Mouse (Mus musculus) regulatory T cell (primary cell): ENCODE measurements at regions not wholly inside any gene's neighbourhood (a gene's known extent, or its start where the extent isn't known, plus 50 kb on each side); places are given as distances from the start of the nearest gene placed in this dataset.

Experiments used
- in situ Hi-C: fragments of 300-600 bp; cut with MboI, MseI; formaldehyde crosslinking; loops from one replicate; pipeline ENCODE4 v1.15.1; 2025; ENCODE audit warnings: high pct_unique_total_duplicates

- in situ Hi-C loops: no loop called here
Measured at GRCm38 (mm10) chr17:7680658-7681057, 146.4 kb downstream of the Fndc1 start.

DNA sequence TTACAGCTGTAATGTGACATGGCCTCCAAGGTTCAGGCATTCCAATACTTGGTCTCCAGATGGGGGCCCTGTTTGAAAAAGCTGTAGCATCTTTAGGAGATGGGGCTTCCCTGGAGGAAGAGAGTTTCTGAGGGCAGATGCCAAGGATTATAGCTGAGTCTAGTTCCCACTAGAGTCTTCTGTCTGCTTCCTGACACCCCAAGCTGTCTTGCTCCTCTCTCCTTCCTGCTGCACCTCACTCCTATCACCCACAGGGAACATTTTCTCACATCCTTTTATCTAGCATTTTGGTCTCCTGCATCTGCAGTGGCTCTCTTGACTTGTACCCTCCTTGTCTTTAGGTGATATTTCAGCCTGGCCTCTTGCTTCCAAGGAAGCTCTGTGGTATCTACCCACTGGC, 147.3 kb downstream of the Fndc1 start:
- in situ Hi-C loops: loop anchor here (10.0 kb wide), 1 partner anchor 215 kb away; no protein-coding TSS in a partner anchor

DNA sequence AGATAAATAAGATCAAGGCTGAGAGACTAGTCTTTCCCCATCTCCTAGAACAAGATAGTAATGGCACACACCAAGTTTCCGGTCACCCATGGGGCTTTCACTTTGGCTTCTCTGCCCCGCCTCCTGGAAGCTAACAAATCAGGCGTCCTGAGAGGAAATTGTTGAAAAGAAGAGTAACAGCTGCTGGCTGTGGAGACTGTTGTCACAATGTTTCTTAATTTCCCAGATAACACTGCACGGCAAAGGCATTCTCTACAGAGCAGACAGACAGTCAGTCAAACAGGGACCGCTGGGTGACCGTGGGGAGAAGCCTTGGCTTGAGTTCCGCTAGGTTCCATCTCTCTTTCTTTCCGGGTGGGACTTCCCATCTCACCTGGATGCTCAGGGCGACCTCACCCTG, 148.2 kb downstream of the Fndc1 start:
- in situ Hi-C loops: loop anchor here (10.0 kb wide), 1 partner anchor 214 kb away; no protein-coding TSS in a partner anchor

DNA sequence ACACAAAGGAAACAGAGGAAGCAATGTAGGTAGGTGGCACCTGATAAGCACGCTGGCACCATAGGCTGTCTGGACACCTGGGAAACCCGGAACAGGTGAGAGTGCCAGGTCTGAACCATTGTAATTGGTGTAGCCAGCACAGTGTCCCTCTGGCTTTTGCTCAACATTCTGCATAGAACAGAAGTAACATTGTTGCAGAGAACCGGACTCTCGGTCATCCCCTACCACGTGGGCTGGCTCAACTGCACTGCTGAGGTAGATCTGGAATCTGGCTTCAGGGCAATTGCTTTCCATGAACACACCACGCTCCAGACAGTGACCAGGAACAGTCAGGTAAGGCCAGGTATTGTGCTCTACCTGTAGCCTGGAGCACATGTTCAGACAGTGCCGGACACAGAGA, 149.3 kb downstream of the Fndc1 start:
- in situ Hi-C loops: loop anchor here (10.0 kb wide), 1 partner anchor 213 kb away; no protein-coding TSS in a partner anchor

GRCm38 (mm10) chr17:7677301-7677700, 149.8 kb downstream of the Fndc1 start:
- in situ Hi-C loops: loop anchor here (10.0 kb wide), 1 partner anchor 212 kb away; no protein-coding TSS in a partner anchor

- in situ Hi-C loops: loop anchor here (10.0 kb wide), 1 partner anchor 212 kb away; no protein-coding TSS in a partner anchor
Measured at GRCm38 (mm10) chr17:7676776-7677175, 150.3 kb downstream of the Fndc1 start.

GRCm38 (mm10) chr17:7674511-7674910, 152.6 kb downstream of the Fndc1 start:
- in situ Hi-C loops: loop anchor here (10.0 kb wide), 1 partner anchor 210 kb away; no protein-coding TSS in a partner anchor

- in situ Hi-C loops: no loop called here
Measured at GRCm38 (mm10) chr17:7667826-7668225, 159.3 kb downstream of the Fndc1 start.

DNA sequence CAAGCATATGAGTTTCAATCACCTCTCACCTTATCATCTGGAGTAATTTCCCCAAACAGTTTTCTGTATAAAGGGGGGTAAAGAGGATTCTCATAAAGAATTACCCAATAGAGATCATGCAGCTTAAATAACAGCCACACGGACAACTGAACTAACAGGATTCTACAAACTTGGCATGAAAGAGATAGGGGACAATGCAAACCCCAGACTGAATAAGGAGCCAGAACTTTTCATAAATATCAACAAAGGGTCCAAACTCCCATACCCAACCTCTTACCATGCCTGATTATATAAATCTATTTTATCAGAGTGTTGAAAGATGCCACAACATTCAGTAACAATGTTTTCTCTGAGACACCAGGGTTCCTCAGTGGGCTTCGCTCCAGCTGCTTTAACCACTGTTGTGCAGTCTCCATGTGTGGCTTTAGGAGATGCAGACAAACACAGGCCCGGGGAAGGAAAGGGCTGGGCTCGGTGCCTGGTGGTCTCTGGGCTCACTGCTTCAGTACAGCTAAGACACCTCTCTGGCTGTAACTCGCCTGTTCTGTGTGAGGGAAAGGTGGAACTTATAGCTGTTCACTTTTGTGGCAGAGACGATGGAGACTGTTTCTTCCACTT, 160.2 kb downstream of the Fndc1 start:
- in situ Hi-C loops: no loop called here

- in situ Hi-C loops: no loop called here
Measured at GRCm38 (mm10) chr17:7666207-7666606, 160.9 kb downstream of the Fndc1 start.

- in situ Hi-C loops: no loop called here
Measured at GRCm38 (mm10) chr17:7665686-7666085, 161.4 kb downstream of the Fndc1 start.

DNA sequence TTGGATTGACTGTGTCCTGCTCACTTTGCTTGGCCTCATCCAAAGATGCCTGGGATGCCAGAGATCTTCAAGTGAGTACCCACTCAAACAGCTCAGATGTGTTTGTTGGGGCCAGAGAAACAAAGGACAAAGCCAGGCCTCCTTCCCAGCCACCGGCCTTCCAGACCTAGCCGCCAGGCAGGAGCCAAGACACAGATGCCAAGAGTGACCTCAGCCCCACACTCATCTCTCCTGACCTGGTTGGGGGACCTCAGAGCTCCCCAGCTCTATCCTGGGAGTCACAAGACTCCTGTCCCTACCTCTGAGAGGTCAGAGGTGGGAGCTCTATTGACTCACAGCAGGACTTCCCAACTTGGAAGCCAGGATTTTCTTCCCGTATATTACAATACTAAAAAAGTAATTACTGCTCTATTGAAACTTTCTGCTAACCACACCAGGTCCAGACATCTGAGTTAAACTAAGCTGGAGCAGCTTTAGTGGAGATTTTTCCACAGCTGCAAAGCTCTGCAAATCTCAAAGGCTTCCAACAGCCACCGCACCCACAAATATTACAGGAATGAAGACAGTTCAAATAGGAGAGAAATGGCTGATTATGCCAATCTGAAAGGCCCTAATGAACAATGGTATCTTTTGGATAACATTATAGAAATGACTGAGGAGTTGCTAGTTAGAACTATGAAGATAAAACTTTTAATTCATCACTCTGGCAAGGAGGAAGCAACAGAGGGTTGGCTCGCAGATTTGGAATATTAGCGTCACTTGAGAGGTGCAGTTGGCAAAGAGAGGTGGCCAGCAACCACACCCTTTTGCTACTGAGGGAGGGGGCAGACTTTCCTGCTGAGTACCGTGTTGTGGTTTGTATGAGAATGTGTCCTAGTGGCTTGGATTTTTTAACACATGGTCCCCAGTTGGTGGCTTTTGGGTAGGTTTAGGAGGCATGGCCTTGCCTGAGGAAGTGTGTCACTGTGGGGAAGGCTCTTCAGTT, 162.9 kb downstream of the Fndc1 start:
- in situ Hi-C loops: no loop called here

DNA sequence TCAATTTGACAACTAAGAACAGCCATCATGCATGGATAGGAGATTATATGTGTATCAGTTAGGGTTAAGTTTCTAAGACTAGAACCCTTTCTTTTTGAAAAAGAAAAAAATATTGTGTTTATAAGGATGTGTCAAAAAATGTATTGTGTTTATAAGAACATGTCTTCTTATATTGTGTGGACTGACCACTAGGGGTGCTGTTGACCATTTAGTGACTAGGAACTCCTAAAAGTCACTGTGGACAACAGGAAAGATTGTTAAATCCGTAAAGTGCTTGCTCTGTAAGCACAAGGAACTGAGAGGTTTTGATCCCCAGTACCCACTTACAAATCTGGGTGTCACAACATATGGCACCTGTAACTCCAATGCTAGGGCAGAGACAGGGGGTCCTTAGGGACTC, 170.6 kb downstream of the Fndc1 start:
- in situ Hi-C loops: no loop called here

GRCm38 (mm10) chr17:7655966-7656365, 171.1 kb downstream of the Fndc1 start:
- in situ Hi-C loops: no loop called here

DNA sequence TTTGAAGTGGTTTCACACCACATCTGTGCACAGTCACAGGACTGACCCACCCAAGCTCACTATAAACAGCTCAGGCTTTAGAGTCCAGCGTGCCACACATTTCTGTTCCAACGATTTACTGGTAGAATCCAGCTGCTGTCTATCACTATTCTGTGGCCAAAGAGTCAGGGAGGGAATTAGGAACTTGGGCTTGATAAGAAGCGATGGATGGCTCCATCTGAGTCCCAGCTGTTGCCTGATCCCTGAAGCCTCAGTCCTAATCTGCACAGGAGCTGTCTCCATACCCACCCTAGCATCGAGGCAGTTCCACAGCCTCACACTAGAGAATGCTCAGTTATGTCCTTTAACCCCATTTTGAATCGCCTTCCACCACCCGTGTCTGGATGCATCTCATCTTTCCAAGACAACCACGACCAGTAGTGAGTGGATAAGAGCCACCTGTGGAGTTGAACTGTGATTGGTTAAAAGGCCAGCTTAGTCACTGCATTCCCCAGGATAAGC, 173.0 kb downstream of the Fndc1 start:
- in situ Hi-C loops: no loop called here

GRCm38 (mm10) chr17:7652037-7652436, 175.1 kb downstream of the Fndc1 start:
- in situ Hi-C loops: no loop called here

DNA sequence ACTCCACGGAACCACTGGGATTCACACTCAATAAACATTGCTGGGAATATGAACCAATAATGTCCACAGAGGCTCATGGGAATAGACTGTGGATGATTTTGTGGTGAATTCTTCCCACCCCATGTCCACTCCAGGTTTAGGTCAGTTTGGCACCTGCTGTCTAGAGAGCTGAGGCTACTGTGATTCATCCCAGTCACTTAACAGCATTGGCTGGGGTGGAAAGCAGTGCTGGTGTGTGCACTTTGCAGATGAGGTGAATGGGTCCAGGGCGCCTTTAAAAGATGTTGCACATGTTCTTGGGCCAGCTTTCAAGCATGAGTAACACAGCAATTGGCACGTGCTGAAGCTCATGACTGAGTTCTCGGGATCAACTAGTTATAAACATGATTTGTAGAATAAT, 176.7 kb downstream of the Fndc1 start:
- in situ Hi-C loops: no loop called here

DNA sequence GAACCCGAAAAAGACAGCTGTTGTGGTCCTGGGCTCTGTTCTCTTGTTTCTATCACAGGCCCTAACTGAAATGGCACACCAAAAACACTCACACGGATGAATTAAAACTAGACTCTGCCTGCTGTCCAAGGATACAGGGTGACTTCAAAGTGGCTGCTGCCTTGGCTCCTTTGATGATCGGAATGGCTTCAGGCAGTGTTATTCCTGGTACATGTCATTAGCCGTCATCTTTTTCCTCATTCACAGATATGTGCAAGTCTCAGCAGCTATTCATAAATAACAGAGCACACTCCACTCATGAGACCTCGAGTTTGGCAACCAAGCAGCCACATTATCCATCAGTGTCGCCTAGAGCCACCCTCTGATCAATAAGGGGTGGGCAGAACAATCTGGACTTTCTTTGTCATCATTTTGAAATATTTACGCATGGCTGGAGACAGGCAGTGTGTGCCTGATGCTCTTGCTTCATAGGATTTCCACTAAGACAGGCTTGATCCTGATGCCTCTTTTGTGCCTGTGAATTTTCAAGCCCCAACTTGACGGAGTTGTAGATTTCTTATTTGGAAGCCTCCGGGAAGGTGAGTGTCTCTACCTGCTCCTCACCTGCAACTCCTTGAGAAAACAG, 182.1 kb downstream of the Fndc1 start:
- in situ Hi-C loops: no loop called here

DNA sequence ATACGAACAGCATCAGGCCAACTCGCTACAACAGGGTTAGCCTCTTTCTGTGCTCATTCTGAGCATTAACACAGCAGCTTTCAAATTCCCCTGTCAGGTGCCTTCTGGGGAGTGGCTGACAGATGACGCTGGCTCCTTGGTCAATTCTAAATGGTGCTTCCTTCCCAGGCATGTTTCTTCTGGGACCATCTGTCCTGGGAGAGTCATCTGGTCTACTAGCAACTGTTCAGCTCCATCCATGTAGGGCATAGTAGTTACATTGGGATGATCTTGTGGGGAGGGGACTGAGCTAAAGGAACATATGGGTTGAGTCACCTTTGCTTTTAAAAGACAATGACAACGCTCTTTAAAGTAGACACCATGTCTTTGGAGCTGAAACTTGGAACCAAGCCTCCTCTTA, 183.5 kb downstream of the Fndc1 start:
- in situ Hi-C loops: no loop called here

DNA sequence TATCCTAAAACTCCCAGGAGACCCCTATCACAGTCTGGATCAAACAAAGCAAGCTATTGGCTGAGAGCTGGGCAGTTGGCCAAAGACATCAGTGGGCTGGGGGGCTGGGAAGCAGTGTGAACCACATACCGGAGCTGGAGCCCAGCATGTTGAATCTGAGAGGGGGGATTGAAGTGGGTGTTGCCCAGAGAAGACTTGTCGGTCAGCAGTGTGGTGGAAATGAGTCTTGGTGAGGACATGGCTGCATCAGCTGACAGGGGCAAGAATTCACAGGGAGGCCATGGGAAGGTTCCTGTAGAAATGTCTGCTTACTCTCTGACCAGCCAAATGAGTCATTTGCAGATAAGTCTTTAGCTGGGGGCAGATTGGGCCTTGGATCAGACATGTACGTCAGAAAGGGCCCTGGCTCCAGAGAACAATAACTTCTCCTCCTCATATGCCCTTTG, 184.6 kb downstream of the Fndc1 start:
- in situ Hi-C loops: no loop called here

DNA sequence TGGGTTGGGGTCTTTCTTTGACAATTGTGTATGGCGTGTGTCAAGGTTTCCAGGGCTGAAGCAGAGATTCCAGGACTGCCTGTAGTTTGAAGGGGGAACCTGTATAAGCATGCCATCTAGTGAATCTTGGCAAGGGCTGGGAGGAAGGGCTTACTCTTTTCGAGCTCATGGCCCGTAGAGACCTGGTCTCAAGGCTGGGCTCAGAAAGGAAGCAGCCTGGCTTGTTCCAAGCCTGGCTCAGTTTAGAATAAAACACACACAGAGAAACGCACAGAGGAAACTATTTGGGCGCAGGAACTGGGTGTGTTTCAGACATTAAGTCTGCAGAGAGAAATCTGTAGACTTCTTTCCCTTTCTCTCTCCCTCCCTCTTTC, 192.8 kb downstream of the Fndc1 start:
- in situ Hi-C loops: no loop called here
